22 mouse cellular contexts compared by ENCODE assay signal in the genomic region with DNA sequence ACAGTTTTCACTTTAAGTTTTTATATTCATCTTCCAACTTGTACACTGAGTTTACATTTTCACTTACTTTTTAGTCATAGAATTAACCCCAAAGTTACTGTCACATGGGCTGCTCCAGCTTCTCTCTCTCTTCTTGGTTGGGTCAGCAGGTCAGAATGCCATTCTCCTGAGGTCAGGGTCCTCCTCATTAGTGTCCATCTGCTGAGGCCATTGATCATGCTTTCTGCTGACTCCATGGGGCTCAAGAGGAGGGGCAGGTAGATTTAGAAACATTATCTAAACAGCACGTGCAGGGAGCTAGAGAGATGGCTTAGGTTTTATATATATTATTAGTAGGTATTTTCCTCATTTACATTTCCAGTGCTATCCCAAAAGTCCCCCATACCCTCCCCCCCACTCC.
"Had no signal": no experiment of that assay in that cellular context is flagged by ENCODE, and none has a peak within 500 bp of the region (broad histone marks: within the 10 kb centered on the region; RNA-seq: fewer than 3 reads in every experiment).

No protein-coding gene starts in this region.

- ATAC-seq: lung, postnatal 0 days; midbrain, embryonic 13.5 days; midbrain, embryonic 16.5 days had no signal

- H3K4me3 ChIP-seq: layer of hippocampus, adult 2 months; limb, embryonic 10.5 days; limb, embryonic 13.5 days; liver, embryonic 13.5 days; midbrain, embryonic 10.5 days; midbrain, embryonic 13.5 days; myocyte; stomach, embryonic 15.5 days had no signal

- H3K27ac ChIP-seq: layer of hippocampus, adult 2 months; limb, embryonic 10.5 days; limb, embryonic 13.5 days; liver, embryonic 13.5 days; macrophage; midbrain, embryonic 10.5 days; midbrain, embryonic 13.5 days; stomach, embryonic 15.5 days had no signal

- H3K36me3 ChIP-seq: limb, embryonic 10.5 days; limb, embryonic 13.5 days; liver, embryonic 13.5 days; midbrain, embryonic 10.5 days; midbrain, embryonic 13.5 days; stomach, embryonic 15.5 days had no signal

- H3K27me3 ChIP-seq: limb, embryonic 13.5 days; liver, embryonic 13.5 days; midbrain, embryonic 13.5 days; stomach, embryonic 15.5 days had no signal

- DNase-seq: kidney, adult 18-20 months; kidney, adult 9 months; kidney, postnatal 14 days; layer of hippocampus, adult 9-11 months; liver; liver, embryonic 13.5 days; lung, embryonic 14.5 days; right cerebral cortex, adult 18-20 months; right cerebral cortex, postnatal 14 days; right cerebral cortex, postnatal 4 days; thymus, adult 18-20 months; thymus, postnatal 36 days had no signal

- H3K9ac ChIP-seq: limb, embryonic 13.5 days; liver, embryonic 13.5 days; lung, embryonic 14.5 days; midbrain, embryonic 13.5 days; stomach, embryonic 15.5 days had no signal

- H3K4me1 ChIP-seq: limb, embryonic 10.5 days; limb, embryonic 13.5 days; liver, embryonic 13.5 days; midbrain, embryonic 10.5 days; midbrain, embryonic 13.5 days; stomach, embryonic 15.5 days had no signal

- H3K9me3 ChIP-seq: limb, embryonic 10.5 days; limb, embryonic 13.5 days; liver, embryonic 13.5 days; midbrain, embryonic 10.5 days; stomach, embryonic 15.5 days had no signal

- H3K4me2 ChIP-seq: limb, embryonic 13.5 days; liver, embryonic 13.5 days; lung, embryonic 14.5 days; midbrain, embryonic 13.5 days; stomach, embryonic 15.5 days had no signal
